Mouse (Mus musculus) lung, postnatal 0 days (tissue): Measurements from ENCODE around the gene Syngr3.

Source experiments
- CTCF ChIP-seq: IDR thresholded peaks from 2 replicates; pipeline ENCODE4 v1.5.1; 2016; ENCODE audit warnings: antibody characterized with exemption, mild to moderate bottlenecking
- EP300 ChIP-seq: IDR thresholded peaks from 2 replicates; pipeline ENCODE4 v1.6.1; 2016; ENCODE audit warnings: antibody characterized with exemption, mild to moderate bottlenecking, control low read depth

GRCm38 (mm10) chr17:24670246-24670844 is 19.4 kb downstream of the Syngr3 start:
- no peak for TF ChIP-seq CTCF
- TF ChIP-seq EP300: no peak
